Mouse (Mus musculus) cerebellum, adult 8-10 months (tissue): ENCODE results near the gene Tbcel.
A peak's percentile ranks its signal among the peaks of the same experiment; 100 is the strongest.

Experiments
- DNase-seq: peaks from one replicate; pipeline ENCODE4 v3.0.0; 2022

Gene Tbcel

GRCm38 (mm10) chr9:42482944-42483343 is 24.7 kb downstream of the Tbcel start:
- DNase-seq, result no peak

DNA sequence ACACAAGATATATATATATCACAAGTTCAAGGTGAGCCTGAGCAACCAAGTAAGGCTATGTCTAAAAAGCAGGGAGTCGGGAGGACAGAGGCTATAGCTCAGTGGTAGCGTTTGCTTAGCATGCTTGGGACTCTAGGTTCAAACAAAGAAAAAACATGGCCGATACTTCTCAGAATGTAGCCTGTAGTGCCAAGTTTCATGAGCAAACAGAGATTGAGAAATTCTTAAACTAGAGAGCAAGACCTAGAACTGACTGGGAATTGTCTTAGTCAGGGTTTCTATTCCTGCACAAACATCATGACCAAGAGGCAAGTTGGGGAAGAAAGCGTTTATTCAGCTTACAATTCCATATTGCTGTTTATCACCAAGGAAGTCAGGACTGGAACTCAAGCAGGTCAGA is 31.4 kb downstream of the Tbcel start:
- DNase-seq, result no peak

GRCm38 (mm10) chr9:42474244-42474643 is 33.4 kb downstream of the Tbcel start:
- no peak for DNase-seq

- peak; percentile 89 for DNase-seq
Measured at GRCm38 (mm10) chr9:42471921-42472747, 35.5 kb downstream of the Tbcel start.

DNA sequence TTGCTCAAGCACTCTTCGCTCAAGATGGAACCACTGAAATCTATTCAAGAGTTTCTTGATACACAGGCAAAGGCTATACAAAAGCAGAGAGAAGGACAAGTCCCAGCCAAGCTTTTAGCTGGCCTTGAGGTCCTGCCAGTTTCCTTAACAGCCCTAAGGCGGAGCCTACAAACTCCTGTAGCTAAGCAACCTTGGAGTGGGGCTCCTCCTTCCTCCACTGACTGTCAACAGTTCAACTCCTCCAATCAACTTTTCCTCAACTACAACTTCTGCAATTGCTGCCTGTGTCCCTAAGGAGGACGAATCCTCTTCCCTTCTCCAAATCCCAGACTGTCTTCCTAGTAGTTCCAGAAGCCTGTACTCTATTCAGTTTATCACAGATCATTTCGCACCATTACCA is 36.4 kb downstream of the Tbcel start:
- no peak for DNase-seq

DNA sequence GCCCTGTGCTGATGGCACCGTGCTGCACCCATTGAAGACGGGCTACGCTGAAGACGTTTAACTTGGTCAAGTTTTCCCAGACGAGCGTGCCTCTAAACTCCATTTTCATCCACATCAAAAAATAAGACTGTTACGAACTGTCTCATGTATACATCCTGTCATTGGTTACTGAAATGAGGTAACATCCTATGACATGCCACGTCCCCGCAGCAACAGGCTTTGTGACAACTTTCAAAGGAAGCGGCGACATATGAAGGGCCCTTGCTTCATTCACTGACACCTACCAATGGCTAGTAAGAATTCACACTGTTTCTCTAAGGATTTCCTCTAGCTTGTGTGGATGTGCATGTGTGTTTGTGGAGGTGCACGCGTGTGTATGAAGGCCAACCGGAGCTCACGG is 38.3 kb downstream of the Tbcel start:
- no peak for DNase-seq

DNA sequence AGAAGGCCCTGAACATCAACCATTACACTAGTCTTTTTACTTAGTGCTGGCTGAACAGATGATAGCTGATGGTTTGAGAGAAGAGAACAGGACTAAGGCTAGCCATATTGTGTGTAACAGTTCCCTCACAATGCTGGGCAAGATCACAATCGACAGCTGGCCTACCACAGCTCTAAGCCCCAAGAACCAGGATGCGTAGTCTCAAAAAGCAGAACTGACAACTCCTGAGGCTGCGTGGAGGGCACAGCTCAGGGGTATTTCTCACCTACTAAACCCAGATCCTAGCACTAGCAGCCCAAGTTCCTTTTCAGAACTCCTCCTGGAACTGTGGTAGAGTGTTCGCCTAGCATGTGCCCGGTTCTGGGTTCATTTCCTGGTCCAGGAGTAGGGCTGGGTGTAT is 39.2 kb downstream of the Tbcel start:
- DNase-seq, result no peak

DNA sequence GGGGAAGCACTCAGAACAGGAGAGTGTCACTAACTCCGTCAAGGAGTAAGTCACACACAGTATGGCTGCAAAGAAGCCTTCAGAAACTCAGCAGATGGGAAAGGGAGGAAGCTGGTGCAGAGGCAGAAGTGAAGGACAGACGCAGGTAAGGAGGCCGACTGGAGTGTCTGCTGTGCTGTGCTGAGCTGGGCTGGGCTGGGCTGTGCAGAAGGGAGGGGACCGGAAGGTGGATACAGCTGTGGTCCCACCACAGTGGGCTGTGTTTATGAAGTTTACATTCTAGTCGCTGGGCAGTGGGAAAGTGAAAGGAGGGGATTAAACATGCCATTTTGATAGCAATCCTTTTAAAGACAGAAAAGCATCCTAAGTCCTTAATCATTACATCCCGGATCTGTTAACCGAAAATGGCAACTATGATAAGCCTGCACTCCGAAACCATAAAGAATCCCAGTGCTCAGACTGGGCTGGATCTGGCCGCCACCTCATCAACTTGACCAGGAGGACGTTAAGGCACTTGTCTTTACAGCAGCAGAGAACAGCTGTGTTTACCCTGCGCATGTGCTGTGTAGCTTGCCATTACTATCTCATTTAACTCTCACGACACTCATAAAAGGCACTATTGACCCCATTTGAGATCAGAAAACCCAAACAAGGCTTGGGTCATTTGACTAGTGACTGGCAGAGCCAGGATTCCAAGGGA is 40.3 kb downstream of the Tbcel start:
- no peak for DNase-seq

DNA sequence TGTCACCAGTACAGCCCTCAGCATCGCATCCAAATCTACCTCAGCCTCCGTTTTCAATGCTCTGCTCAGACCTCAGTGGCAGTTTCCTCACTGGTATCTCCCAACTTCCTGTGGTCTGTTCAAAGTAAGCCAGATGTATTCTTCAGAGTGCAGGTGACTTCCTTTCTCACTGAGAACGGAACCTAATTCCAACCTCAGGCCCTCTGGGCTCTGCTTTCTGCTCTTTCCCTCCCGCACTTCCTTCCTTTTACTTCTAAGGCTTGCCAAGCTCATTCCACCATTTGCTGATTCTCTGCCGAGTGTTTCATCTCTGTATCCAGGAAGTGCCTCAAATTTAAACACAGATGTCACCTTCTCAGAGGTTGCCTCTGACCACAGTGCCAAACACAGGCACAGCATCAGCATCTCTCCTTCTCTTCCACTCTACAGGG is 41.9 kb downstream of the Tbcel start:
- no peak for DNase-seq

- no peak for DNase-seq
Measured at GRCm38 (mm10) chr9:42464181-42464580, 43.4 kb downstream of the Tbcel start.

DNA sequence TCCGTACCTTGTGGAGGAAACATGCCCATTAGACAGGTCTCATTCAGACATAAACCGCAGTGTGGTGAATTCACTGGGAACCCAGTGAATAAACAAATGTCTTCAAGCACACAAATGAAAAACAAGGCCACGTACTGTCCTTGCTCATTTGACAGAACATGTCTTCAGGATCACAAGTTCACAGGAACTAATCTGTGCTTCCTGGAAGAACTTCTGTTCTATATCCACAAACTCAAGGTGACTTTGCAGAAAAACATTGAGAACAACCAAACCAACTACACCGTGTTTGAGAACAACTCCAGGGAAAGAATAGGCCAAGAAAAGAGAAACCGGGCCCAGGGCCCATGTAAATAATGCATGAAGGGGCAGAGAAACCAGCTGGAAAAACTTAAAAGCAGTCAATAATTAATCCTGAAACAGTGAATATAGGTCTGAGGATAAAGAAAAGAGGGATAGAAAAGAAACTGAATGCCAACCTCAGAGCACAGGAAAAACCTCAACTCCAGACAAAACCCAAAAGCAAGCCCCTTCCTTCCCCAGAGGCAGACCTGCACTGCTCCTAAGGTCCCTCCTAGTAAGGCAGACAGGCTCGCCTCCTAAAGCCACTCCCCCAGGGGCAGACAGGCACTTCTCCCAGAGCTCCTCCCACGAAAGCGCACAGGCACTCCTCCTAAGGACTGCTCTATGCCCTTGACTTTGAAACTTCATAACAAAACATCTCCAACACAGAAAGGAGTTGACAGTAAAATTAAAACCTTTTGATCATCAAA is 44.2 kb downstream of the Tbcel start:
- no peak for DNase-seq

DNA sequence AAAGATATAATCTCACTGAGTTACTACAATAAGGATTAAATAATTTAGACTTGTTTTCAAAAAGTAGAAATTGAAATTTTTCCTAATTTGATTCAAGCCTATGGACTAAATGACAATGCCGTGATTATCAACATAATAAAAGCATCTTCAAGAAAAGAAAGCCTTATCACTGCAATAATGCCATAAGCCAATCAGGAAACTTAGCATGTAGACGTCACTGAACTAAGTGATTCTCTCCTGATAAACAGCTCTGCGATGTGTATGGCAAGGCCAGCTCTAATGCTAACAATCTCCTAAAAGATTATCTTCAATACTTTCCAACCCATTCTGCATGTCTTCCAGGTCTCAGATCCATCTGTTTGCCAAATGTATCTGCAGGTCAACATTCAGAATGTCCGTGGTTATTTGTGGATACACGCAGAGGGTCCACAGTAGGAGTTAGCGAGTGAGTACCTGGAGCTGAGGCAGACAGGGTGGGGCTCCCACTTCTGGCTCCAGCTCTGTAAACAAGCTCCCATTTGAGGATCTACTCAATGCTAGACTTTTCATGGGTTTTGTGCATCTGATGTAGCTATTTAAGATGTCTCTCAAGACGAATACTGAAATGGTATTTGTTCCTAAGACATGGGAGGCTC is 44.9 kb downstream of the Tbcel start:
- DNase-seq, result no peak

GRCm38 (mm10) chr9:42461390-42462108 is 46.1 kb downstream of the Tbcel start:
- no peak for DNase-seq

- DNase-seq, result no peak
Measured at GRCm38 (mm10) chr9:42460353-42460752, 47.3 kb downstream of the Tbcel start.

DNA sequence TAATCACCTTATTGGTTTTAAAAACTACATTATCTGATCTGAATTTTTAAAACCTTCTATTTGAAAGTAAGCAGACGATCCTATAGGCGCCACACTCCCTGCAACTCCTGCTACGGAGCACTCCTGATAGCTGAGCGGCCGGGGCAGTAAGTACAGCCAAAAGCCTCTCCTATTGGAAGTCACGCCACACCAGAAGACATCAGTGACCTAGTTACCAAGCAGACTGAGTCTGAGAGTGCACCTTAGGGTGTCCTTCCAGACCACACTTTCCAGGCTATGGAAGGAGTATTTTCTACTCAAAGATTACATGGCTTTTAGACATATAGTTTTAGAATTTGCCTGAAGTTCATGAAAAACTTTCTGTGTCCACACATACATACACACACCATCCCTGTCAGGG is 47.9 kb downstream of the Tbcel start:
- DNase-seq, result no peak

- DNase-seq, result no peak
Measured at GRCm38 (mm10) chr9:42458741-42459515, 48.7 kb downstream of the Tbcel start.

- DNase-seq, result no peak
Measured at GRCm38 (mm10) chr9:42457501-42457900, 50.1 kb downstream of the Tbcel start.

DNA sequence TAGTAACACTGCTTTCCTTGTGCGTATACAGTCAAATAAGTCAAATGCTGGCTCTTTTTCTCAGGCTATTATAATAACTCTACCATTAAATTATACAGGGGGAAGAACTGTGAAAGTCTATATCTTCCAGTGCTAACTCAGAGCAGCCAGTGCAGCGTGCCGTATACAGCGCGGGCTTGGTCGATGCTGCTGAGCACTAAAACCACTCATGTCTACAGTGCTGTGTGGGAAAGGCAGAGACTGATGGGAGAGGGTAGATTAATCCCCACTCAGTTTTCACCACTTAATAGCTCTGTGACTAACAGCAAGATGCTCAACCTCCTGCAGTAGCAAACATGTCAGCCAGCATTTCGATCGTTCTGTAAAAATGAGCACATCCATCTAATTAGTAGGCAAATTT is 53.2 kb downstream of the Tbcel start:
- no peak for DNase-seq

DNA sequence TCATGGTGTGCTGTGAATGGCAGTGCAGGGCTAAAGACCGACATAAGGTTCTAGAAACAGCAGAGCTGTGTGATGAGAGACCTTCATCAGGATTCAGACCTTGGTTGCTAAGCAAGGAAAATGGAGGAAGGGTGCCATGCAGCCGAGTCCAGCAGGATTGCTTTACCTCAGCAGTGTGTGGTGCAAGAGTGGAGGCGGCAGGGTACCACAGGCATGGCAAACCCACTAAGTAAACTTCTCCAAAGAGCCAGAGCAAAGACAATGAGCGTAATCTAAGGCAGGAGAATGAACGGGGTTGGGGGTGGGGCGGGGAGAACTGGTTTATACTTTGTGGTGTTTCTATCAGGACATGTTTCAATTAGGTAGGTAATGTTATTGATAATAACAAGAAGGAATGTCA is 58.6 kb downstream of the Tbcel start:
- DNase-seq, result no peak

GRCm38 (mm10) chr9:42442100-42442499 is 65.5 kb downstream of the Tbcel start:
- DNase-seq, result no peak

DNA sequence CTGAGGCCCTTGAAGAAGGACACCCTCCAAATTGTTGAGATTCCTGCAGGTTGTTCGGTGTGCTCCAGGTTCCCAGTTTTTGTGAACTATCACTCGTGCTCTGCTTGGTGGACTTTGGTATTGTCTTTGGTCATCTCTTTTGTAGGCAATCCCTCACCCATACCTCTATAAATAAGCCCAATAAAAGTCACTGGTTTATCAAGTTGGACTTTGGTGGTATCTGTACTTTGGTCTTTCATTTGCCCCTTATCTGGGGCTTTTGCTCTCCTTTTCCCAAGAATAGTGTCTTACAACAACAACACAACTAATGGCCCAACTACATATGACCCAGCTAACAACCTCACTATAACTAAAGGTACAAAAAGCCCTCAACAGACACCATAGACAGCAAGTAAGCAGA is 66.4 kb downstream of the Tbcel start:
- no peak for DNase-seq

- no peak for DNase-seq
Measured at GRCm38 (mm10) chr9:42439446-42439845, 68.2 kb downstream of the Tbcel start.
